Mouse (Mus musculus) neutrophil, adult 83 days (primary cell): Measurements from ENCODE around the gene Gm10408. TPM values are rescaled to one million over a fixed set of nuclear protein-coding genes. Genes with fewer than 3 reads are reported as not detected.

Source experiments
- total RNA-seq, 2 experiments: library from RNA; stranded (reverse); gene quantifications; one replicate each; pipeline ENCODE4 v1.2.4; 2023

The Gm10408 gene
- not detected for total RNA-seq

DNA sequence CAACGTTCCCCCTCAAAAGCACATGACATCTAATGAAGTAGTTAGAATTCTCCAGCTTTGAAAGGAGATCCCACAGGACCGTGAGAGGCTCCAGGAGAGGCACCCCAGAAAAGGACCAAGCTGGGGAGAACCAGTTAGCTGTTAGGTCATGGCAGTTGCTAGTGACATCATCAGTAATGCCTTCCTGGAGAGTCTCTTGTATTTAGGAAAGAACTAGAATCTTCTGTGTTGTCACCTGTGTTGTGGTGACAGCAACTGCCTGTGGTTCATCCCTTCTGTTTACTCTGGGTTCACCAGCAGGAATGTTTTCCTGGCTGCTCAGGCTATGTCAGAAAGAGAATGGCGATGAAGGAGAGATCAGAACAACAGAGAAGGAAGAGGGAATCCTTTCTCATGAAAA lies at the start of gene Gm10408:
TSS of gene Gm10408 (plus strand) at position 301 of the 400 bp plus-strand sequence.

DNA sequence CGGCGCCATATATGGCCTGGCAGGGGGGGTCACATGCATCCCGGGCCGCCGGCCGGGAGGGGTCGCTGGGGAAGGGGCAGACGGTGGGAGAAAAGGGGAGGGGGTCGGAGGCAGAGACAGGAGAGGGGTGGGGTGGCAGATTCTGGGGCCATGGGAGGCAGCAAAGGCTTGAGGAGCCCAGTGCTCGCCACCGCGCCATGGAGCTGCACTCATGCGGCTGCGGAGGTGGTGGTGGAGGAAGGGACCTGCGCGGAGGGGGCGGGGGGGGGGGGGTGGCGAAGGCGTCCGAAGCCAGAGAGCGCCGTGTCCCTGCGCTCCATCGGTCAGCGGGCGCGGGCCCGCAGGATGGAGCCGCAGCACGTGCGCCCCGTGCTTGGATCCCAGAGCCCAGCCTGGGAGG lies 36.9 kb upstream of the Gm10408 start, which contains the start of gene Gm10409:
TSS of gene Gm10409 (plus strand) at position 301 of the 400 bp plus-strand sequence.

DNA sequence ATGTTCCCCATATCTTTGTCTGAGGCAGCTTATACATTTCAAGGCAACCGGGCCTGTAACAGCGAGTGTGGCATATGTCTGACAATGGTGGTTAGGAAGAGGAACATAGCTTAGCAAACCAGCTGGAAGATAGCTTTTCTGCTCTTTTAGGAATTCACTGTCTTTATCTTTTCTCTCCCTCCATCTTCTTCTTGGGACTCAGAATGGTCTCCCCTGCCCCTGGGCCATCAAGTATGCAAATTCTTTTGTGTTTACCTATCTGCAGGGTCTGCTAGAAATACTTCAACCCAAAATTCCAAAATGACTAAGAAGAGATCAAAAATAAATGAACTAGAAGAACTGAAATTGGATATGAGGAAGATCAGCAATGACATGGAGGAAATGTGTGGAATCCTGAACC lies 21.4 kb upstream of the Gm10408 start, which contains the start of gene Gm3005:
TSS of gene Gm3005 (plus strand) at position 301 of the 400 bp plus-strand sequence.

Other genes starting within 250 kb of the Gm10408 start
- gene D830030K20Rik, start 240.9 kb upstream of the Gm10408 start, total RNA-seq = not detected
- not detected for gene Gm2956, start 116.8 kb upstream of the Gm10408 start, total RNA-seq
- gene Gm10413, start 54.3 kb upstream of the Gm10408 start, total RNA-seq = not detected
- not detected for gene Gm10409, start 36.8 kb upstream of the Gm10408 start, total RNA-seq
- gene Gm3005, start 21.3 kb upstream of the Gm10408 start, total RNA-seq = not detected
- gene Gm3012, start 185.1 kb downstream of the Gm10408 start, total RNA-seq = not detected
- gene Gm3020, start 202.7 kb downstream of the Gm10408 start, total RNA-seq = not detected
- not detected for gene Gm3043, start 239.4 kb downstream of the Gm10408 start, total RNA-seq